Mouse (Mus musculus) cortical plate, adult 2 months (tissue): ENCODE results near the gene Slc6a19.

ENCODE experiments used
- CTCF ChIP-seq: fragments of 200-500 bp; IDR thresholded peaks from 2 replicates; pipeline ENCODE4 v1.5.1; 2011; ENCODE audit warnings: mild to moderate bottlenecking, control low read depth, low read length; ENCODE audit not compliant: insufficient read depth; ENCODE audit errors: extremely low read depth
- POLR2A ChIP-seq: fragments of 200-500 bp; IDR thresholded peaks from 2 replicates; pipeline ENCODE4 v1.6.1; 2011; ENCODE audit warnings: mild to moderate bottlenecking, low read length, control low read depth; ENCODE audit not compliant: insufficient read depth; ENCODE audit errors: extremely low read depth

- no peak for TF ChIP-seq CTCF
- TF ChIP-seq POLR2A = no peak
These were observed 46.6 kb upstream of the Slc6a19 start for GRCm38 (mm10) chr13:73751284-73751683.
